Mouse (Mus musculus): ENCODE results near the gene Klk9.

DNA sequence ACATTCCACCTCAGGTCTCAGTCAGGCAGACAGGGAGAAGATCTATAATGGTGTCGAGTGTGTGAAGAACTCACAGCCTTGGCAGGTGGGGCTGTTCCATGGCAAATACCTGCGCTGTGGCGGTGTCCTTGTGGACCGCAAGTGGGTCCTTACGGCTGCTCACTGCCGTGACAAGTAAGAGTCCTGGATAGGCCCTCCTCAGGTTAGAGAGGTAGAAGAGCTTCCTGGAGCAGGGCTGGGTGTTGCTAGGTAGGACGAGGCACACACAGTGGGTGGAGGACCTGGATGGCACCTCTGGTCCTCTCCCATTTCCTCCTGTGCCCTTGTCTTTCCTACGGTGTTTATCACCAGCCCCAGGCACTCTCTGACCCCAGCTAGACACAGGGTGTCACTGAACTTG, 22.1 kb upstream of the Klk9 start:
- no peak for TF ChIP-seq POLR2A (IDR thresholded peaks at IDR 0.05; ENCODE audit: low read depth, low read length)
- no peak for TF ChIP-seq CTCF (IDR thresholded peaks at IDR 0.05; ENCODE audit: extremely low read depth, insufficient read length, insufficient replicate concordance, low read depth, low read length)
